Mouse (Mus musculus) left cerebral cortex, postnatal 14 days (tissue): ENCODE data around the gene Dnajc7. TPM values are rescaled to one million over a fixed set of nuclear protein-coding genes. Genes with fewer than 3 reads are reported as not detected.

ENCODE experiments used
- total RNA-seq, 2 experiments: library from RNA; stranded (reverse); gene quantifications; 2 replicates each; pipeline ENCODE4 v1.2.3; 2021

The Dnajc7 gene
- total RNA-seq, 2 experiments from 2014 or later = 239 to 244 TPM

Other genes with a start within 250 kb of the Dnajc7 start
- 10 to 100 TPM; 38.1 to 49.8 TPM for gene Jup, start 222.4 kb downstream of the Dnajc7 start, total RNA-seq
- gene P3h4, start 205.3 kb downstream of the Dnajc7 start, total RNA-seq = 1 to 10 TPM; 5.7 to 5.8 TPM
- gene Fkbp10, start 204.5 kb downstream of the Dnajc7 start, total RNA-seq = 10 to 100 TPM; 10.0 to 12.2 TPM
- gene Nt5c3b, start 178.4 kb downstream of the Dnajc7 start, total RNA-seq = 10 to 100 TPM; 62.9 to 63.1 TPM
- 1 to 10 TPM; 1.4 to 2.2 TPM for gene Klhl10, start 178.3 kb downstream of the Dnajc7 start, total RNA-seq
- 10 to 100 TPM; 81.8 to 82.1 TPM for gene Klhl11, start 147.4 kb downstream of the Dnajc7 start, total RNA-seq
- 100 to 1,000 TPM; 116 to 121 TPM for gene Acly, start 92.2 kb downstream of the Dnajc7 start, total RNA-seq
- gene Ttc25, start 74.6 kb downstream of the Dnajc7 start, total RNA-seq = under 1 TPM; 0.40 to 0.51 TPM
- 100 to 1,000 TPM; 158 to 245 TPM for gene Cnp, start 45.3 kb downstream of the Dnajc7 start, total RNA-seq
- 10 to 100 TPM; 23.9 to 25.4 TPM for gene Nkiras2, start 924 bp downstream of the Dnajc7 start, total RNA-seq
- gene Zfp385c, start 72.3 kb upstream of the Dnajc7 start, total RNA-seq = under 1 TPM; 0.19 to 0.33 TPM
- 1 to 10 TPM; 1.9 to 2.0 TPM for gene Dhx58, start 84.1 kb upstream of the Dnajc7 start, total RNA-seq
- gene Kat2a, start 92.3 kb upstream of the Dnajc7 start, total RNA-seq = 10 to 100 TPM; 63.2 to 64.1 TPM
- not detected for gene Hspb9, start 93.7 kb upstream of the Dnajc7 start, total RNA-seq
- gene Rab5c, start 118.0 kb upstream of the Dnajc7 start, total RNA-seq = 100 to 1,000 TPM; 159 to 161 TPM
- gene Kcnh4, start 139.8 kb upstream of the Dnajc7 start, total RNA-seq = 10 to 100 TPM; 10.1 to 13.7 TPM
- gene Hcrt, start 142.8 kb upstream of the Dnajc7 start, total RNA-seq = not detected
- gene Ghdc, start 150.8 kb upstream of the Dnajc7 start, total RNA-seq = 1 to 10 TPM; 5.3 to 6.5 TPM
- gene Stat5b, start 230.6 kb upstream of the Dnajc7 start, total RNA-seq = 10 to 100 TPM; 14.6 to 19.9 TPM
- gene Stat5a, start 239.2 kb upstream of the Dnajc7 start, total RNA-seq = 1 to 10 TPM; 2.5 to 2.6 TPM